Mouse (Mus musculus) layer of hippocampus, adult 9-10 months (tissue): ENCODE measurements at regions not wholly inside any gene's neighbourhood (a gene's known extent, or its start where the extent isn't known, plus 50 kb on each side); places are given as distances from the start of the nearest gene placed in this dataset.

Source experiments
- DNase-seq: peaks from one replicate; pipeline ENCODE4 v3.0.0; 2022; ENCODE audit warnings: low spot score

DNA sequence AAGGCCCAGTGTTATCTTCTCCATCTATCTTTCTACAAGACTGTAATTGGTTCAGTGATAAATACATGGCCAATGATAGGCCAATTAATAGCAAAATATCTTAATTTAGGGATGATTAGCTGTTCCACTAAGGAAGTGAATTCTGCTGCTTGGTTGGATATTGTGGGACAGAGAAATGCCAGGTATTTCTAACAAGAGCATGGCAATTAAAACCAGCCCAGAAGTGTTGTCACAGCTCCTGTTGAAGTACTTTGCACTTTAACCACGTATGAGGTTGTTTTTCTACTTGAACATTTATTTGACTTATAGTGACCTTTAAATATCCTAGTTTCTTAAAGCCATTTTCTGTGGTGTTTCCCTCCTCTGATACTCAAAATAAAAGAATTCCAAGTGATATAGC lies 65.7 kb upstream of the Acsl4 start:
- no peak for DNase-seq

- DNase-seq: no peak
These were observed 73.8 kb upstream of the Acsl4 start for GRCm38 (mm10) chrX:142464174-142464573.

- DNase-seq: no peak
These were observed 74.4 kb upstream of the Acsl4 start for GRCm38 (mm10) chrX:142464756-142465155.

GRCm38 (mm10) chrX:142467850-142468256 lies 77.5 kb upstream of the Acsl4 start:
- DNase-seq: no peak

DNA sequence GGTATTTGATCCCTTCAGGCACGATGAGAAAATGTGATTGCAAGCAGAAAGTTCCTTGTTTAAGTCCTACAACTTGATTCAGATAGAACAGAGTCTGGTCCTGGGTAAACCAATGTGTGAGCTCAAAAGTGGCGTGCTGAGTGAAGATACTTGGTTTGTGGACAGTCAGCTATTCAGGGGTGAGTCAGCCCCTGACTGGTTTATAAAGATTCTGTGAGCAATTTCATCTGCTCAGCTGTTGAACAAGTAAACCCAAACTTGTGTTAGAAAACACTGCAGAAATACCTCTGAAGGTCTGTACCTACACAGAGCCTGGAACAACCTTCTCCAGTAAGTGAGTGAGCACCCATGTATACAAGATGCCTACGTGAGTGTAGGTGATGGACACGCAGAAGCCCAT lies 78.1 kb upstream of the Acsl4 start:
- no peak for DNase-seq

GRCm38 (mm10) chrX:142469048-142469634 lies 78.8 kb upstream of the Acsl4 start:
- DNase-seq: no peak

DNA sequence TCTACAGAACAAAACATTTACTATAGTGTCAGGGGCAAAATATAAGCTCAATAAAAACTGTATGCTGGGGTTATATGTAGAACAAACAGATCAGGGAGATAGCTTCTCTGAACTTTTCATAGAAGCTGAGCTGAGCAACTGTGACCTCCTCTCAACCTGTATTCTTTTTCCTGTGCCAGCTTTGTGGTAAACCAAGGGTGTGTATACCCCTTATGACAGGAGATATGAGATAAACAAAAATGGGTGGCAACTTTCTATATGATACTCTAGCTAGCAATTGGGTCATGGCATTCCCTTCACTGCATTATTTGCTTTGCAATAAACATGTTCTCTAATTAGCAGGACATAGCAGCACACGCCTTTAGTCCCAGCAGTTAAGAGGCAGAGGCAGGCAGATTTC lies 79.7 kb upstream of the Acsl4 start:
- no peak for DNase-seq

DNA sequence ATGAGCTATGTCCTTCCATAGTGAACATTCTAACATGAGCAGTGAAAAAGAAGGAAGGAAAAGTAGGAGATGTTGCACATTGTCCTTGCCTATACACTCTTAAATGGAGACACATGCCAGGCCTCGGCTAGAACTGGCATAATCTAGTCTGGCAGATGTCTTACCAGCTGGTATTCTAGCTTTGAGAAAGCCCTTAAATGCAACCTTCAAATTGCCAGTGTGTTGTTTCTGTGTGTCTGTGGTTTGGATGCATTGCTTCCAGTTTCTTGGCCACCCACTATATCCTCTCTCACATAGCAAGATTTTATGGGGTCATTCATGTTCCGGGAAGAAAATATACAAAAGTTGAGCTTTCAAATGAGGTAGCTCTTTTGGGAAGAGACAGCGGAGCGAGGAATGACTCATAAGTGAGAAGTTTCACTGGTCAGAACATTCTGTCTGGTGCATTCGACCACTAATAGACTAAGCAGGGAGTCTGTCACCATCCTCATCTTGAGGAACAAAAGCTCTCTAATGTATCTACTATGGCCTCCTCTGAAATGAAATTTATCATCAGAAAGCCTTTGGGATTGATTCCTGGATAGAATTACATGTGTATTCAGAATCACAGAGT lies 91.0 kb upstream of the Acsl4 start:
- DNase-seq: no peak

- no peak for DNase-seq
These were observed 97.7 kb upstream of the Acsl4 start for GRCm38 (mm10) chrX:142488078-142488477.

GRCm38 (mm10) chrX:142490093-142490717 lies 99.9 kb upstream of the Acsl4 start:
- no peak for DNase-seq

DNA sequence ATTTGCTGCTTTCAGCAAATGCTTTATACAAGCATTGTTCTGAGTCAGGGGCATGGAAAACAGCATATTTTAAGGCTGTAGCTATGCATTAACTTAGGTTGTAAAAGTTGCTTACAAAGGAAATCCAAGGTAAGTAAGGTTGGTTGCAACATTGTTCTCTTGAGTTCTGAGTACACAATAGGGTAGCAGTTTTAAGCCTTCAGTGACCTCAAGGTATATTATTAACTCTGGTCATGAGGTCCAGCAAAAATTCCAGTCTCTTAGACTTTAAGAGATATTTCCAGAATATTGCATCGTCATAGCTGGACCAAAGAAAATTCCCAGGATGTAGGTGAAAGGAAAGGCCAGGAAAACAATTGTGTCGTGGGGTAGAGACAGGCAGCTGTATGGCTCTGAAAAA lies 110.8 kb upstream of the Acsl4 start:
- no peak for DNase-seq

- DNase-seq: no peak
These were observed 114.6 kb upstream of the Acsl4 start for GRCm38 (mm10) chrX:142504962-142505361.

GRCm38 (mm10) chrX:142507475-142507874 lies 117.1 kb upstream of the Acsl4 start:
- no peak for DNase-seq

GRCm38 (mm10) chrX:142516406-142517131 lies 126.2 kb upstream of the Acsl4 start:
- no peak for DNase-seq

GRCm38 (mm10) chrX:142517205-142517604 lies 126.9 kb upstream of the Acsl4 start:
- DNase-seq: no peak

- DNase-seq: no peak
These were observed 130.7 kb upstream of the Acsl4 start for GRCm38 (mm10) chrX:142521063-142521462.

GRCm38 (mm10) chrX:142526953-142527352 lies 136.6 kb upstream of the Acsl4 start:
- DNase-seq: no peak

GRCm38 (mm10) chrX:142529892-142530291 lies 139.6 kb upstream of the Acsl4 start:
- no peak for DNase-seq

DNA sequence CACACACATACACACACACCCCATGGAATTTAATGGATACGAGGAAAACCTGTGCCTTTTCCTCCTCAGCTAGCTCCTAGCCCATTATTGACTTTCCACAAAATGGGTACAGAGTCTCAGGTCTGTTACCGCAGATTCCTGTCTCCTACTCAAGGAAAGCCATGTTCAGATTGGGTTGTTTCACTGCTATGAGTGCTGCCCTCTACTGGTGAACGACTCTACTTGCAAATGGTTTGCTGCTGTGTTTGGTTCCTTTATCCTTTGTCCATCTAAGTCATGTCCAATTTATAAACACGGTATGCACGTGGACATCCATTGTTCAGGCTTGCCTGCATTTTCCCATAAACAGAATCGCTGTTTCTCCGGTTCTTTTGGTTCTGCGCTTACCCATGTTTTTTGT lies 144.4 kb upstream of the Acsl4 start:
- no peak for DNase-seq

GRCm38 (mm10) chrX:142535540-142535939 lies 145.2 kb upstream of the Acsl4 start:
- DNase-seq: no peak

DNA sequence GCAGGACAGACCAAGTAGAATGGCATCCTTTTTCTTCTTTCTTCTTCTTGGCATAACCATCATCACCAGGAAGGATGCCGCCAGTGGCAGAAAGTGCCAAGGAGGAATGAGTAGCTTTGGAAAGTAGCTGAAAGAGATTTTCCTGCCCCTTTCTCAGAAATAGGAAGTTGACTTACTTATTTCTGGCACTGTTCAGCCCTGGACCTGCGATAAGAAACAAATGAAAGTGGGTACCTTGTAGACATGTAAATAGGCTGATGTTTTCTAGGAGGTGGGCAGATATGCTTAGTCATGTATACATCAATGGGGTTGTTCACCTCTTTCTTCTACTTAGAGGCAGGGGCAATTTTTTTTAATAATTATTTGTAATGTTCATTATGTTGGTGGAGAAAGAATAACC lies 145.3 kb upstream of the Tmem164 start:
- no peak for DNase-seq

DNA sequence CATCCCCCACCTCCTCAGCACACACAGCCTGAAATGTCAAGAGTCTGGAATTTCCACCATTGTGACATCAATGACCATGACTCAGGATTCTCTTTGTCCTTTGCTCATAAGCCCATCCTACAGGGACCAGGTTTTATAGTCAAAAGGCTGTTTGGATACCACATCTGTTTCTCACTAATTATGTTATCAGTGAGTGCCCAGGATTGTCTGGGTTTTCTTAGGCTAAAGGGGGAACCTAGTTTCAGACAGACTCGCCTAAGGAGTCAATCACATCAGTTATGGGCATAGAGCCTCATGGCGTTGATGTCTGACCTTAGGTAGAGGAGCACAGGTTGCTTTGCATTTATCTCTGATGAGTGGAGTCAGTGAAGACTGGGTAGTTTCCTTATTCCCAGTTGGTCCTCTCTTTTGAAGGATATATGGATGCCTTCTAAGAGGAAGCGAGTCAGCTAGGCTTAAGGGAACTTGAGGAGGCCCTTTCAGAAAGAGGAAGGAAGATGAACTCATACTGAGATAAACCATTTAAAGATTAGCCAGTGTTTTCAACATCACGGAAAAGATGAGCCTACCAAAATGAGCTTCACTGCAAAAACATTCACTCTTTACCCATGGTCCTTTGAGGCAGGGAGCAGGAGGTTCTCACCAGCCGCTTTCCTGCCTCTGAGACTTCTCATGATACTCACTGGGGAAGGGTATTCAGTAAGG lies 143.8 kb upstream of the Tmem164 start:
- DNase-seq: no peak
